8 mouse cellular contexts compared by ENCODE assay signal in genomic region chr6:30390271-30390670, GRCm38 (mm10). TPM values are rescaled to one million over a fixed set of nuclear protein-coding genes. Genes with fewer than 3 reads are reported as not detected.
DNase-seq lines count a peak whose midpoint lies in the region; ATAC-seq and TF ChIP-seq lines count a peak whose summit lies in the region.
"Not testable (repeated sequence)": the region's sequence is repeated elsewhere in the genome, so short reads cannot be mapped to it uniquely, and the experiment has no call there.

No protein-coding gene starts in this region.

- not testable (repeated sequence) for TF ChIP-seq POLR2A in ES-Bruce4 (IDR thresholded peaks at IDR 0.05; ENCODE audit: insufficient read depth, low read length); heart, adult 2 months (IDR thresholded peaks at IDR 0.05; ENCODE audit: insufficient read depth, low read depth, low read length); small intestine, adult 2 months (IDR thresholded peaks at IDR 0.05; ENCODE audit: low read depth, low read length)

- H3K9me3 ChIP-seq in ES-Bruce4 (replicated peaks; ENCODE audit: control insufficient read depth, insufficient read depth, low read length, poor library complexity, severe bottlenecking); embryonic facial prominence, embryonic 14.5 days (ENCODE audit: control insufficient read depth, low read length); hindbrain, embryonic 14.5 days (ENCODE audit: control insufficient read depth, low read length); kidney, postnatal 0 days (replicated peaks; ENCODE audit: low read length); liver, embryonic 14.5 days (ENCODE audit: control insufficient read depth, low read length); midbrain, embryonic 12.5 days: not testable (repeated sequence)

- H3K27ac ChIP-seq in ES-Bruce4 (ENCODE audit: insufficient read depth, low read length); embryonic facial prominence, embryonic 14.5 days (replicated peaks; ENCODE audit: low read depth, low read length); liver, embryonic 14.5 days; midbrain, embryonic 12.5 days (replicated peaks); small intestine, adult 2 months (ENCODE audit: insufficient read depth, low read depth, low read length): not testable (repeated sequence)
- peak overlapping the region; percentile 76; the same call in 1 of the 2 replicates for H3K27ac ChIP-seq in heart, adult 2 months
- peak overlapping the region; percentile 57; the same call in 1 of the 2 replicates for H3K27ac ChIP-seq in hindbrain, embryonic 14.5 days
- H3K27ac ChIP-seq in kidney, postnatal 0 days, result peak overlapping the region; percentile 64; the same call in 1 of the 2 replicates

- 30% methylated on average over 4 of the region's 4 CpGs for WGBS in embryonic facial prominence, embryonic 14.5 days
- WGBS in heart, adult 2 months, result 12% methylated on average over 4 of the region's 4 CpGs
- WGBS in hindbrain, embryonic 14.5 days, result 28% methylated on average over 4 of the region's 4 CpGs
- WGBS in kidney, postnatal 0 days, result 12% methylated on average over 4 of the region's 4 CpGs
- 14% methylated on average over 4 of the region's 4 CpGs for WGBS in liver, embryonic 14.5 days (ENCODE audit: insufficient replicate concordance)
- 29% methylated on average over 4 of the region's 4 CpGs for WGBS in midbrain, embryonic 12.5 days
- WGBS in small intestine, adult 2 months, result 6% methylated on average over 4 of the region's 4 CpGs

- not testable (repeated sequence) for H3K4me1 ChIP-seq in ES-Bruce4 (ENCODE audit: control insufficient read depth, insufficient read depth, low read length); embryonic facial prominence, embryonic 14.5 days (ENCODE audit: control insufficient read depth, insufficient read depth, low read length); heart, adult 2 months (ENCODE audit: control insufficient read depth, insufficient read depth, low read length); hindbrain, embryonic 14.5 days (replicated peaks; ENCODE audit: control insufficient read depth, insufficient read depth, low read length); kidney, postnatal 0 days (replicated peaks; ENCODE audit: insufficient read depth, low read length); liver, embryonic 14.5 days (replicated peaks; ENCODE audit: control insufficient read depth in 2 of 2, insufficient read depth in 2 of 2, low read length in 1 of 2); midbrain, embryonic 12.5 days; small intestine, adult 2 months (ENCODE audit: control insufficient read depth, insufficient read depth, insufficient read length, low read length)

- H3K79me2 ChIP-seq in heart, adult 2 months (replicated peaks; ENCODE audit: control insufficient read depth, insufficient read depth, low read length), result not testable (repeated sequence)

- TF ChIP-seq CTCF in ES-Bruce4 (IDR thresholded peaks at IDR 0.05; ENCODE audit: low read depth, low read length); heart, adult 2 months (IDR thresholded peaks at IDR 0.05); kidney, postnatal 0 days (IDR thresholded peaks at IDR 0.05; ENCODE audit: low read depth); liver, embryonic 14.5 days (IDR thresholded peaks at IDR 0.05; ENCODE audit: low read depth); small intestine, adult 2 months (IDR thresholded peaks at IDR 0.05; ENCODE audit: extremely low read depth, insufficient read length, insufficient replicate concordance, low read depth, low read length): not testable (repeated sequence)

- H3K9ac ChIP-seq in ES-Bruce4 (ENCODE audit: low read depth, poor library complexity, severe bottlenecking), result peak overlapping the region; percentile 75
- peak overlapping the region; percentile 80 for H3K9ac ChIP-seq in embryonic facial prominence, embryonic 14.5 days (ENCODE audit: low read depth, low read length)
- peak overlapping the region; percentile 70 for H3K9ac ChIP-seq in heart, adult 2 months (ENCODE audit: low read depth, low read length)
- peak overlapping the region; percentile 63 for H3K9ac ChIP-seq in hindbrain, embryonic 14.5 days
- H3K9ac ChIP-seq in kidney, postnatal 0 days (ENCODE audit: low read depth, low read length), result peak overlapping the region; percentile 80
- peak overlapping the region; percentile 79 for H3K9ac ChIP-seq in liver, embryonic 14.5 days (replicated peaks)
- peak overlapping the region; percentile 70 for H3K9ac ChIP-seq in midbrain, embryonic 12.5 days (replicated peaks)

- not testable (repeated sequence) for ATAC-seq in embryonic facial prominence, embryonic 14.5 days (ENCODE audit: low read depth); hindbrain, embryonic 14.5 days (ENCODE audit: low FRiP score); kidney, postnatal 0 days (replicated peaks; ENCODE audit: low FRiP score, low read depth); liver, embryonic 14.5 days (ENCODE audit: insufficient read depth); midbrain, embryonic 12.5 days (ENCODE audit: low FRiP score, low read depth)

- TF ChIP-seq EP300 in ES-Bruce4 (IDR thresholded peaks at IDR 0.05; ENCODE audit: insufficient read depth, low read depth, low read length); heart, adult 2 months (IDR thresholded peaks at IDR 0.05; ENCODE audit: insufficient read depth, low read depth, low read length); liver, embryonic 14.5 days (IDR thresholded peaks at IDR 0.05; ENCODE audit: low read depth): not testable (repeated sequence)

- H3K27me3 ChIP-seq in ES-Bruce4 (ENCODE audit: control insufficient read depth, insufficient read depth, low read length, poor library complexity, severe bottlenecking); embryonic facial prominence, embryonic 14.5 days (replicated peaks; ENCODE audit: control insufficient read depth, insufficient read depth, low read length); heart, adult 2 months (ENCODE audit: control insufficient read depth, insufficient read depth, low read length); hindbrain, embryonic 14.5 days (ENCODE audit: control insufficient read depth, insufficient read depth, low read length); kidney, postnatal 0 days (ENCODE audit: insufficient read depth, low read length); liver, embryonic 14.5 days (ENCODE audit: control insufficient read depth, insufficient read depth, low read length); midbrain, embryonic 12.5 days; small intestine, adult 2 months (ENCODE audit: control insufficient read depth, insufficient read depth, low read length): not testable (repeated sequence)

- not testable (repeated sequence) for DNase-seq in embryonic facial prominence, embryonic 14.5 days (ENCODE audit: low spot score); heart, adult 2 months; hindbrain, embryonic 14.5 days (ENCODE audit: low spot score); kidney, postnatal 0 days (ENCODE audit: low spot score); liver, embryonic 14.5 days (ENCODE audit: low read depth in 3 of 3, low spot score in 3 of 3)

- H3K36me3 ChIP-seq in ES-Bruce4 (ENCODE audit: control insufficient read depth, insufficient read depth, low read length, poor library complexity, severe bottlenecking), result peaks cover 19% of the 10 kb centered on the region
- peaks cover 20% of the 10 kb centered on the region for H3K36me3 ChIP-seq in embryonic facial prominence, embryonic 14.5 days (ENCODE audit: control insufficient read depth, insufficient read depth, low read length)
- not testable (repeated sequence) for H3K36me3 ChIP-seq in heart, adult 2 months (ENCODE audit: control insufficient read depth, insufficient read depth, low read length); kidney, postnatal 0 days (ENCODE audit: insufficient read depth, low read length); liver, embryonic 14.5 days (replicated peaks; ENCODE audit: control insufficient read depth, insufficient read depth, low read depth)
- H3K36me3 ChIP-seq in hindbrain, embryonic 14.5 days (replicated peaks; ENCODE audit: control insufficient read depth, insufficient read depth), result peaks cover 19% of the 10 kb centered on the region
- H3K36me3 ChIP-seq in midbrain, embryonic 12.5 days, result peaks cover 20% of the 10 kb centered on the region
- H3K36me3 ChIP-seq in small intestine, adult 2 months (ENCODE audit: control insufficient read depth, insufficient read depth, low read length), result peaks cover 10% of the 10 kb centered on the region

- H3K4me2 ChIP-seq in embryonic facial prominence, embryonic 14.5 days (ENCODE audit: low read depth, low read length), result peak overlapping the region; percentile 49
- peak overlapping the region; percentile 45 for H3K4me2 ChIP-seq in hindbrain, embryonic 14.5 days (replicated peaks)
- peak overlapping the region; percentile 63 for H3K4me2 ChIP-seq in kidney, postnatal 0 days (ENCODE audit: low read length)
- H3K4me2 ChIP-seq in liver, embryonic 14.5 days (ENCODE audit: low read depth), result peak overlapping the region; percentile 69
- H3K4me2 ChIP-seq in midbrain, embryonic 12.5 days (replicated peaks), result peak overlapping the region; percentile 57

- H3K4me3 ChIP-seq in ES-Bruce4 (ENCODE audit: low read depth, low read length), result peak overlapping the region; percentile 93
- H3K4me3 ChIP-seq in embryonic facial prominence, embryonic 14.5 days (ENCODE audit: low read depth, low read length), result peak overlapping the region; percentile 66
- peak overlapping the region; percentile 69 for H3K4me3 ChIP-seq in heart, adult 2 months
- peak overlapping the region; percentile 62 for H3K4me3 ChIP-seq in hindbrain, embryonic 14.5 days (replicated peaks; ENCODE audit: low read length)
- H3K4me3 ChIP-seq in kidney, postnatal 0 days (replicated peaks; ENCODE audit: low read depth, low read length), result peak overlapping the region; percentile 90
- peak overlapping the region; percentile 86 to 98 for H3K4me3 ChIP-seq in liver, embryonic 14.5 days (ENCODE audit: insufficient read depth in 1 of 2, low read depth in 2 of 2, low read length in 2 of 2)
- peak overlapping the region; percentile 83 for H3K4me3 ChIP-seq in midbrain, embryonic 12.5 days
- peak overlapping the region; percentile 67 for H3K4me3 ChIP-seq in small intestine, adult 2 months (ENCODE audit: low read depth, low read length)

- intact Hi-C loops in heart, adult 2 months (cut with DNase I), result not testable (repeated sequence)

RNA-seq across cellular contexts. Expression of gene Zc3hc1, which starts 0.6 kb away (rescaled TPM):
- 71.2 and 76.3 TPM in 2 replicates for polyA plus RNA-seq in ES-Bruce4 (2011; ENCODE audit: insufficient read depth, insufficient read length, low read depth, missing spikeins)
- 52.8 and 60.5 TPM in 2 replicates for polyA plus RNA-seq in embryonic facial prominence, embryonic 14.5 days (2014; fragmentation: Nextera tagmentation; extraction: Ambion mirVana)
- total RNA-seq in heart, adult 2 months (2021), result 10 to 100 TPM; 16.0 to 16.2 TPM
- 13.4 and 15.1 TPM in 2 replicates for polyA plus RNA-seq in heart, adult 2 months (2012; rRNA removed)
- 62.5 and 65.3 TPM in 2 replicates for polyA plus RNA-seq in hindbrain, embryonic 14.5 days (2014; fragmentation: Nextera tagmentation; extraction: Ambion mirVana)
- 42.9 and 45.6 TPM in 2 replicates for polyA plus RNA-seq in kidney, postnatal 0 days (2015; fragmentation: Nextera tagmentation; extraction: Ambion mirVana)
- 11.9 and 13.7 TPM in 2 replicates for polyA plus RNA-seq in liver, embryonic 14.5 days (2012; rRNA removed)
- polyA plus RNA-seq in liver, embryonic 14.5 days (2014; fragmentation: Nextera tagmentation; extraction: Ambion mirVana), result 23.4 and 24.1 TPM in 2 replicates
- polyA plus RNA-seq in midbrain, embryonic 12.5 days (2016; fragmentation: Nextera tagmentation; extraction: Ambion mirVana), result 62.1 and 69.4 TPM in 2 replicates
- 2.5 and 5.9 TPM in 2 replicates for polyA plus RNA-seq in small intestine, adult 2 months (2012; rRNA removed)

RNA-seq across cellular contexts. Expression of gene Klhdc10, which starts 11.4 kb away (rescaled TPM):
- polyA plus RNA-seq in ES-Bruce4 (2011; ENCODE audit: insufficient read depth, insufficient read length, low read depth, missing spikeins), result 32.8 and 38.1 TPM in 2 replicates
- polyA plus RNA-seq in embryonic facial prominence, embryonic 14.5 days (2014; fragmentation: Nextera tagmentation; extraction: Ambion mirVana), result 43.7 and 44.7 TPM in 2 replicates
- 10 to 100 TPM; 47.4 to 52.0 TPM for total RNA-seq in heart, adult 2 months (2021)
- polyA plus RNA-seq in heart, adult 2 months (2012; rRNA removed), result 19.4 and 41.4 TPM in 2 replicates
- polyA plus RNA-seq in hindbrain, embryonic 14.5 days (2014; fragmentation: Nextera tagmentation; extraction: Ambion mirVana), result 51.1 and 63.1 TPM in 2 replicates
- polyA plus RNA-seq in kidney, postnatal 0 days (2015; fragmentation: Nextera tagmentation; extraction: Ambion mirVana), result 18.0 and 18.2 TPM in 2 replicates
- polyA plus RNA-seq in liver, embryonic 14.5 days (2012; rRNA removed), result 8.0 and 12.8 TPM in 2 replicates
- 8.9 and 9.4 TPM in 2 replicates for polyA plus RNA-seq in liver, embryonic 14.5 days (2014; fragmentation: Nextera tagmentation; extraction: Ambion mirVana)
- polyA plus RNA-seq in midbrain, embryonic 12.5 days (2016; fragmentation: Nextera tagmentation; extraction: Ambion mirVana), result 40.2 and 48.6 TPM in 2 replicates
- 6.6 and 7.1 TPM in 2 replicates for polyA plus RNA-seq in small intestine, adult 2 months (2012; rRNA removed)
